Mouse (Mus musculus): ENCODE data around the gene Gsx2.

DNA sequence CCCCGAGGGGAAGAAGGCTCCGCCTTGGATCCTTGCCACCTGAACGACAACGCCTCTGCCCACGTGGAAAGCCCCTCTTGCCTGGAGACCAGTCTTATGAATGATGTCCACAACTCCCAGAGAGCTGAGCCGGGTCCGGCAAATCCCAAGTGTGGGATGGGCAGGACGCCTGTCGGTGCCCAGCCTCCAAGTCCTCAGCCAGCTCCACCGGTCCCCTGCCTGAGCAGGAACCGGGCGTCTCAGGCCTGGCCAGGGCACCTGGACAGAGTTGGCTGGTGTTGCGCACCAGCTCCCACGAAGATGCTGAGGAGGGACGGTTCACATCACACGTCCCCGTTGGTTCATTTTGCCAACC is 10.1 kb downstream of the Gsx2 start:
- TF ChIP-seq EP300 (optimal IDR thresholded peaks at IDR 0.05) (no peak), CTCF (IDR thresholded peaks at IDR 0.05; ENCODE audit: low read depth) (no peak)
